Comparison of ENCODE assay signal across 9 mouse cellular contexts in the genomic region with DNA sequence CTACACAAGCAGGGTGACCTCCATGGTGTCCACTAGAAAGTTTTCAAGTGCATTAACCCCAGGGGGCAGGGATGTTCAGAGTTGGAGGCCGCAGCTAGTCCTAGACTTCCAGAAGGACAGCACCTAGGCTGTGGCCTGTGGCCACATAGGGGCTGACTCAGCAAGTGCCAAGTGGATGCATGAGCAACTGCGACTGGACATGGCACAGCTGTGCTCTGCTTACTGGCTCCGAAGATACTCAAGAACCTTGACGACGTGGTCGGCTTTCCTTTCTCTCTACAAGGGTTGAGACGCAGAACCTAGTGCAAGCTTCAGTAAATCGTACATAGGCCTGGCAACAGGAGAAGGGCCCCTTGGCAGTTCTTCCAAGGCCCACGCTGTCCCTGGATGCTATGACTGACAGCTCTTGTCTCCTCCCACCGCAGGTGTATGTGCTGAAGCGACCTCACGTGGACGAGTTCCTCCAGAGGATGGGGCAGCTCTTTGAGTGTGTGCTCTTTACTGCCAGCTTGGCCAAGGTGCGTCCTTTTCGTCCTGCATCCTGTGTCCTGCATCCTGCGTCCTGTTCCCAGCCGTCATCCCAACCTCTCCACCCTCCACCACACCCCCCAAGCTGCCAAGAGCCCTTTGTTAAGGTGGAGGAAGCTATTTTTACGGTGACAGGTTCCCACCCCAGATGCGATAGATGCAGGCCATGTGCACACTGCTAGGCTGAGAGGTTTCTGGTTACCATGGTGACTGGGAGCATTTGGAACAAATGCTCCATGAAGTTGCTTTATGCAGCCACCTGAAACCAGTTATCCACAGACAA. TPM values are rescaled to one million over a fixed set of nuclear protein-coding genes. Genes with fewer than 3 reads are reported as not detected.
A peak's percentile ranks its signal among the peaks of the same experiment; 100 is the strongest.
DNase-seq lines count a peak whose midpoint lies in the region; ATAC-seq and TF ChIP-seq lines count a peak whose summit lies in the region.
"Had no signal": no experiment of that assay in that cellular context is flagged by ENCODE, and none has a peak within 500 bp of the region (broad histone marks: within the 10 kb centered on the region; RNA-seq: fewer than 3 reads in every experiment).

No protein-coding gene starts in this region.

- peak; percentile 43 for ATAC-seq in frontal cortex, adult (ENCODE audit: low TSS enrichment)
- peak; percentile 51 for ATAC-seq in embryonic facial prominence, embryonic 14.5 days (ENCODE audit: low read depth)
- peak; percentile 61 for ATAC-seq in midbrain, embryonic 12.5 days (ENCODE audit: low FRiP score, low read depth)
- ATAC-seq in intestine, postnatal 0 days, result no peak

- H3K9me3 ChIP-seq in embryonic facial prominence, embryonic 14.5 days (ENCODE audit: control insufficient read depth, low read length), result no peaks in the 10 kb centered on the region
- no peaks in the 10 kb centered on the region for H3K9me3 ChIP-seq in midbrain, embryonic 12.5 days
- H3K9me3 ChIP-seq in intestine, postnatal 0 days (ENCODE audit: control insufficient read depth), result no peaks in the 10 kb centered on the region
- H3K9me3 ChIP-seq: megakaryocyte, embryonic 14.5 days had no signal

- no peak overlapping the region for H3K9ac ChIP-seq in embryonic facial prominence, embryonic 14.5 days (ENCODE audit: low read depth, low read length)
- 0 out of 2 replicates have a peak overlapping the region, but pooled peaks have one; percentile 24 for H3K9ac ChIP-seq in midbrain, embryonic 12.5 days (replicated peaks)
- H3K9ac ChIP-seq in intestine, postnatal 0 days (ENCODE audit: low read depth, low read length), result no peak overlapping the region

- no peak overlapping the region for H3K4me2 ChIP-seq in embryonic facial prominence, embryonic 14.5 days (ENCODE audit: low read depth, low read length)
- no peak overlapping the region for H3K4me2 ChIP-seq in midbrain, embryonic 12.5 days (replicated peaks)
- no peak overlapping the region for H3K4me2 ChIP-seq in intestine, postnatal 0 days (replicated peaks; ENCODE audit: low read depth)

- H3K36me3 ChIP-seq in embryonic facial prominence, embryonic 14.5 days (ENCODE audit: control insufficient read depth, insufficient read depth, low read length), result peaks cover 47% of the 10 kb centered on the region
- 0 out of 2 replicates have a peak, but pooled peaks cover 7% of the 10 kb centered on the region for H3K36me3 ChIP-seq in midbrain, embryonic 12.5 days
- peaks cover 72% of the 10 kb centered on the region for H3K36me3 ChIP-seq in intestine, postnatal 0 days (ENCODE audit: control insufficient read depth, insufficient read depth)

- TF ChIP-seq CTCF in intestine, postnatal 0 days (IDR thresholded peaks at IDR 0.05; ENCODE audit: low read depth), result no peak

- H3K4me3 ChIP-seq in embryonic facial prominence, embryonic 14.5 days (ENCODE audit: low read depth, low read length), result no peak overlapping the region
- H3K4me3 ChIP-seq in midbrain, embryonic 12.5 days, result no peak overlapping the region
- no peak overlapping the region for H3K4me3 ChIP-seq in intestine, postnatal 0 days (ENCODE audit: low read depth, low read length)
- H3K4me3 ChIP-seq: megakaryocyte, embryonic 14.5 days had no signal

- H3K27me3 ChIP-seq in embryonic facial prominence, embryonic 14.5 days (replicated peaks; ENCODE audit: control insufficient read depth, insufficient read depth, low read length), result no peaks in the 10 kb centered on the region
- peaks cover 7% of the 10 kb centered on the region; the same call in 1 of the 2 replicates for H3K27me3 ChIP-seq in midbrain, embryonic 12.5 days
- no peaks in the 10 kb centered on the region for H3K27me3 ChIP-seq in intestine, postnatal 0 days (replicated peaks; ENCODE audit: control insufficient read depth, insufficient read depth, low read length)
- H3K27me3 ChIP-seq: megakaryocyte, embryonic 14.5 days had no signal

- peaks cover 18% of the 10 kb centered on the region for H3K4me1 ChIP-seq in embryonic facial prominence, embryonic 14.5 days (ENCODE audit: control insufficient read depth, insufficient read depth, low read length)
- peaks cover 42% of the 10 kb centered on the region for H3K4me1 ChIP-seq in midbrain, embryonic 12.5 days
- no peaks in the 10 kb centered on the region for H3K4me1 ChIP-seq in intestine, postnatal 0 days (replicated peaks; ENCODE audit: control insufficient read depth, insufficient read depth, low read length)

- WGBS in embryonic facial prominence, embryonic 14.5 days, result 75% methylated on average over 18 of the region's 19 CpGs
- 72% methylated on average over 19 of the region's 19 CpGs for WGBS in midbrain, embryonic 12.5 days
- 87% methylated on average over 19 of the region's 19 CpGs for WGBS in intestine, postnatal 0 days

- peak overlapping the region; percentile 75 for H3K27ac ChIP-seq in embryonic facial prominence, embryonic 14.5 days (replicated peaks; ENCODE audit: low read depth, low read length)
- H3K27ac ChIP-seq in midbrain, embryonic 12.5 days (replicated peaks), result no peak overlapping the region
- no peak overlapping the region for H3K27ac ChIP-seq in intestine, postnatal 0 days (ENCODE audit: low read depth, low read length)

- no peak for DNase-seq in frontal cortex, postnatal 25 days (ENCODE audit: low spot score in 2 of 2)
- DNase-seq in embryonic facial prominence, embryonic 14.5 days (ENCODE audit: low spot score), result peak; percentile 73
- peak; percentile 37 to 65 for DNase-seq in layer of hippocampus, adult 18-20 months (ENCODE audit: low spot score in 2 of 2)
- DNase-seq in adrenal gland, adult 8-10 months, result no peak
- no peak for DNase-seq in cerebellum, postnatal 14 days

RNA-seq across cellular contexts. Expression of a gene that starts 19.3 kb away (rescaled TPM):
- polyA plus RNA-seq in embryonic facial prominence, embryonic 14.5 days (2014; fragmentation: Nextera tagmentation; extraction: Ambion mirVana), result 15.0 and 19.7 TPM in 2 replicates
- 1 to 10 TPM in 1 of 2 experiments, under 1 TPM in 1; 0.71 to 1.3 TPM for total RNA-seq in layer of hippocampus, adult 18-20 months (2021)
- polyA plus RNA-seq in midbrain, embryonic 12.5 days (2016; fragmentation: Nextera tagmentation; extraction: Ambion mirVana), result 6.3 and 9.1 TPM in 2 replicates
- total RNA-seq in adrenal gland, adult 8-10 months (2022), result 1 to 10 TPM; 2.4 to 4.6 (median 4.4) TPM
- polyA plus RNA-seq in intestine, postnatal 0 days (2015; fragmentation: Nextera tagmentation; extraction: Ambion mirVana), result 3.6 and 5.1 TPM in 2 replicates

RNA-seq across cellular contexts. Expression of a gene that starts 60.0 kb away (rescaled TPM):
- polyA plus RNA-seq in embryonic facial prominence, embryonic 14.5 days (2014; fragmentation: Nextera tagmentation; extraction: Ambion mirVana), result 43.5 and 45.2 TPM in 2 replicates
- 1 to 10 TPM; 8.4 to 9.1 TPM for total RNA-seq in layer of hippocampus, adult 18-20 months (2021)
- polyA plus RNA-seq in midbrain, embryonic 12.5 days (2016; fragmentation: Nextera tagmentation; extraction: Ambion mirVana), result 22.4 and 31.9 TPM in 2 replicates
- 10 to 100 TPM in 2 of 4 experiments, 1 to 10 TPM in 2; 8.5 to 19.9 (median 13.2) TPM for total RNA-seq in adrenal gland, adult 8-10 months (2022)
- polyA plus RNA-seq in intestine, postnatal 0 days (2015; fragmentation: Nextera tagmentation; extraction: Ambion mirVana), result 6.3 and 6.5 TPM in 2 replicates

Comparison
In these comparisons a context has a peak if more than half of its experiments do, and no peak if none do; other contexts are left out.
1. DNase-seq: peak in embryonic facial prominence, embryonic 14.5 days (single experiment) and layer of hippocampus, adult 18-20 months (2 of 2); none in frontal cortex, postnatal 25 days (0 of 2), adrenal gland, adult 8-10 months (single experiment) and cerebellum, postnatal 14 days (0 of 2).